Mouse (Mus musculus) heart, postnatal 0 days (tissue): ENCODE results near the gene Carmil1.

ENCODE experiments used
- CTCF ChIP-seq: IDR thresholded peaks from 2 replicates; pipeline ENCODE4 v1.5.1; 2016; ENCODE audit warnings: antibody characterized with exemption, control low read depth, low read depth
- EP300 ChIP-seq: IDR thresholded peaks from 2 replicates; pipeline ENCODE4 v1.6.1; 2016; ENCODE audit warnings: antibody characterized with exemption, low read depth

GRCm38 (mm10) chr13:24001797-24002196, 278.8 kb downstream of the Carmil1 start:
- no peak for TF ChIP-seq EP300
- TF ChIP-seq CTCF: no peak
